Mouse (Mus musculus): ENCODE measurements around the gene Olfr1112. TPM values are rescaled to one million over a fixed set of nuclear protein-coding genes. Genes with fewer than 3 reads are reported as not detected.
"Not testable (repeated sequence)": the region's sequence is repeated elsewhere in the genome, so short reads cannot be mapped to it uniquely, and the experiment has no call there.

The Olfr1112 gene
- not detected in 2 replicates for polyA plus RNA-seq (2016; fragmentation: Nextera tagmentation; extraction: Ambion mirVana)

DNA sequence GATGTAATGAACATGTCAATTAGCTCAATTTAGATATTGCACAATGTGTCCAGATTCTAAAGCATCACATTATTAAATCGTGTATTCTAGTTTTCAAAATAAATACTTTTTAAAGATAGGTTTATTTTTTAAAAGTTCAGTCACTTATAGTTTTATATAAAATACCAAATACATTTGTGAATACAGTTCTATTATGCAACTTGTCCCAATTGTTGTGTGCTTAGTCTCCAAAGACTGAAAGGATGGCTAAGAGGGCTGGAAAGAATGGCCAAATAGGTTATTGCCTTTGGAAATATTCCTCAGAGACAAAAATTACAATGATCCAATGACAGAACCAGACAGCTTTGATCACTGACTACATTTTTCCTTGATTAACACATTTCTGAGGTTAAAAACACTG lies at the start of gene Olfr1112:
Olfr1112 (plus strand) TSS at position 301 of the 400 bp plus-strand sequence.
- no peak within 1 kb of the TSS for H3K9ac ChIP-seq
- ATAC-seq (ENCODE audit: insufficient number of reproducible peaks, low FRiP score) = no peak
- no peaks in the 10 kb centered on the region for H3K36me3 ChIP-seq
- H3K4me2 ChIP-seq = no peak within 1 kb of the TSS
- no peaks in the 10 kb centered on the region for H3K9me3 ChIP-seq (replicated peaks)
- WGBS = 74% methylated on average over 1 of the region's 1 CpGs
- H3K27ac ChIP-seq (ENCODE audit: poor library complexity, severe bottlenecking) = no peak within 1 kb of the TSS
- no peak within 1 kb of the TSS for H3K4me3 ChIP-seq
- H3K27me3 ChIP-seq (replicated peaks) = no peaks in the 10 kb centered on the region
- no peaks in the 10 kb centered on the region for H3K4me1 ChIP-seq (replicated peaks)

DNA sequence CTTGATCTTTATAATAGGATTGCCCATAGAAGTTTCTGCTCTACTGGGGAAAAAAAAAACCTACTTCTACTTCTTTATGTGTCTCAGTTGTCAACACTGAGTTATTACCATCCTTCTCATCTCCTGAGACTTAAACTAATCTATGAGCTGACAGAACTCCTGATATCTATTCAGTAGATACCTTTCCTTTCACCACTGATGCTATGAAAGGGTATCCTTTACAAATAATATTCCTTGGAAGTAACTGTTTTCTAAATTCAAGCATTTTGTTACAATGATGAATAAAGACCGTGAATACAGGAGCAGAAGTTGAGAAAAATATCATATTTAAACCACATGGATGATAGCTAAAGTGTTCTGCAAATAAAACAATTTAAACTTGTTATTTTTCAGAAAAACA lies 47.4 kb upstream of the Olfr1112 start, which contains the start of gene Olfr1110:
Olfr1110 (minus strand) TSS at position 101 of the 400 bp plus-strand sequence.
- no peaks in the 10 kb centered on the region for H3K9me3 ChIP-seq (replicated peaks)
- no peaks in the 10 kb centered on the region for H3K27me3 ChIP-seq (replicated peaks)
- H3K27ac ChIP-seq (ENCODE audit: poor library complexity, severe bottlenecking) = no peak within 1 kb of the TSS
- no peaks in the 10 kb centered on the region for H3K36me3 ChIP-seq
- 80% methylated on average over 1 of the region's 1 CpGs for WGBS
- H3K4me2 ChIP-seq = no peak within 1 kb of the TSS
- no peaks in the 10 kb centered on the region for H3K4me1 ChIP-seq (replicated peaks)
- no peak for ATAC-seq (ENCODE audit: insufficient number of reproducible peaks, low FRiP score)
- no peak within 1 kb of the TSS for H3K9ac ChIP-seq
- no peak within 1 kb of the TSS for H3K4me3 ChIP-seq

DNA sequence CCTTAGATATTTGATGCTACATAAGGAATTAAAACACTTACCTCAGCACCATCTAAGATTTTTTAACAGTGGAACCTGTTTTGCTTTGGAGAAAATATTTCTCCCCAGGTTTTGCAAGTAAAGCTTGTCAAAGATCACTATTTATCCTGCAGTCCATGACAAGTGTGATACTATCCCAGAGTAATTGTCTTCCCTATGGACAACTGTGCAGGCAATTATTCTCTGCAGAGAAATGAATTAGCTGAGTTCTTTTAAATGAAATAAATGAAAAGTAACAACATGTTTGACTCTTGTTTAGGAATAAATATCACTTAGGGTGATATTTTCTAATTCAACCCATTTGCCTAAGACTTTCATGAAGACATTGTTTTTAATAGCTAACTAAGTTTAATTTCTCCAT lies 35.1 kb upstream of the Olfr1112 start, which contains the start of gene Olfr1111:
Olfr1111 (minus strand) TSS at position 101 of the 400 bp plus-strand sequence.
- no peaks in the 10 kb centered on the region for H3K27me3 ChIP-seq (replicated peaks)
- H3K36me3 ChIP-seq = no peaks in the 10 kb centered on the region
- no peak within 1 kb of the TSS for H3K4me2 ChIP-seq
- H3K9ac ChIP-seq = no peak within 1 kb of the TSS
- ATAC-seq (ENCODE audit: insufficient number of reproducible peaks, low FRiP score) = no peak
- H3K4me1 ChIP-seq (replicated peaks) = no peaks in the 10 kb centered on the region
- no peak within 1 kb of the TSS for H3K27ac ChIP-seq (ENCODE audit: poor library complexity, severe bottlenecking)
- H3K9me3 ChIP-seq (replicated peaks) = no peaks in the 10 kb centered on the region
- no peak within 1 kb of the TSS for H3K4me3 ChIP-seq

DNA sequence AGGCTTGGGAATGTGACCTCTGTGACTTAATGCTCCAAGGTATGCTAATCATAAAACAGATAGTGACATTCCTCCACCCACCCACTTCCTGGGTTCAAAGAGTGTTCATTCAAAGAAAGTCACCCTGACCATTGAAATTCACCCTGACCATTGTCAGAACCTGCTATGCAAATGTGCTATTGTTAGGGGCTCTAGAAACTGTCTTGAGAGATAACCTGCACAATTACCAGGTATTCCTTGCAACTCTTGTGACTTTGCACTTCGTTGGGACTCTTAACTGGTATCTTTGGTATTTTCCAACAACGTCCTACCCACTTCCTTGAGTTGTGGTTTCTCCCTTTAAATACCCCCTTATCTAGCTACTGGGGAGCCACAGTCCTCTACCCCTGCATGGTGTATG lies 19.9 kb upstream of the Olfr1112 start:
- not testable (repeated sequence) for H3K4me1 ChIP-seq (replicated peaks); H3K9me3 ChIP-seq (replicated peaks); ATAC-seq (ENCODE audit: insufficient number of reproducible peaks, low FRiP score); H3K27ac ChIP-seq (ENCODE audit: poor library complexity, severe bottlenecking); H3K4me3 ChIP-seq; H3K27me3 ChIP-seq (replicated peaks); H3K4me2 ChIP-seq; H3K36me3 ChIP-seq; H3K9ac ChIP-seq
- 72% methylated on average over 2 of the region's 2 CpGs for WGBS

DNA sequence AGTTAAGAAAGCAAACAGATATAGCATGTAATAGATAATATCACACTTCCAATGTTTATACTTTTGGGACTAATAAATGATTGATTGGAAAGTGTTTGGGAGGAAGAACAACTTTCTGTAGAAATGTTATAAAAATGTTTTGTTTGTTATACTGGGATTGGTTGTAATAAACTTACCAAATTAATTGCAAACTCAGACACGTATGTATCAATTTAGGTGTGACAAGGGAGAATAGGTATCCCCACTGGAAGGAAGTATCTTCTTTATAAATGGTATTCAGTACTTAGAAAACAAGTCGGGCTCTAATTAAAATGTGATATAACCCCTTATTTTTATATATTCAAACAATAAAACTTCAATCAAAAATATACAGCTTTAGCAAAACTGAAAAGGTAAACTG lies 21.1 kb downstream of the Olfr1112 start, which contains the start of gene Olfr1113:
Olfr1113 (plus strand) TSS at position 301 of the 400 bp plus-strand sequence.
- ATAC-seq (ENCODE audit: insufficient number of reproducible peaks, low FRiP score) = no peak
- Histone ChIP-seq H3K9ac (no peak within 1 kb of the TSS), H3K27ac (ENCODE audit: poor library complexity, severe bottlenecking) (no peak within 1 kb of the TSS), H3K36me3 (no peaks in the 10 kb centered on the region), H3K4me2 (no peak within 1 kb of the TSS), H3K27me3 (replicated peaks) (no peaks in the 10 kb centered on the region), H3K4me3 (no peak within 1 kb of the TSS), H3K9me3 (replicated peaks) (no peaks in the 10 kb centered on the region), H3K4me1 (replicated peaks) (no peaks in the 10 kb centered on the region)
- WGBS = 79% methylated on average over 2 of the region's 2 CpGs

Other genes starting within 250 kb of the Olfr1112 start
- not detected in 2 replicates for gene Olfr1099, start 227.1 kb upstream of the Olfr1112 start, polyA plus RNA-seq (2016; fragmentation: Nextera tagmentation; extraction: Ambion mirVana)
- gene Olfr1100, start 207.8 kb upstream of the Olfr1112 start, polyA plus RNA-seq (2016; fragmentation: Nextera tagmentation; extraction: Ambion mirVana) = not detected in 2 replicates
- gene Olfr1101, start 196.6 kb upstream of the Olfr1112 start, polyA plus RNA-seq (2016; fragmentation: Nextera tagmentation; extraction: Ambion mirVana) = not detected in 2 replicates
- gene Olfr1102, start 189.4 kb upstream of the Olfr1112 start, polyA plus RNA-seq (2016; fragmentation: Nextera tagmentation; extraction: Ambion mirVana) = not detected in 2 replicates
- not detected in 2 replicates for gene Olfr1104, start 160.7 kb upstream of the Olfr1112 start, polyA plus RNA-seq (2016; fragmentation: Nextera tagmentation; extraction: Ambion mirVana)
- not detected in 2 replicates for gene Olfr1105, start 151.3 kb upstream of the Olfr1112 start, polyA plus RNA-seq (2016; fragmentation: Nextera tagmentation; extraction: Ambion mirVana)
- gene Olfr1106, start 135.5 kb upstream of the Olfr1112 start, polyA plus RNA-seq (2016; fragmentation: Nextera tagmentation; extraction: Ambion mirVana) = not detected in 2 replicates
- gene Olfr1107, start 112.0 kb upstream of the Olfr1112 start, polyA plus RNA-seq (2016; fragmentation: Nextera tagmentation; extraction: Ambion mirVana) = not detected in 2 replicates
- not detected in 2 replicates for gene Olfr1109, start 91.8 kb upstream of the Olfr1112 start, polyA plus RNA-seq (2016; fragmentation: Nextera tagmentation; extraction: Ambion mirVana)
- not detected in 2 replicates for gene Olfr259, start 73.2 kb upstream of the Olfr1112 start, polyA plus RNA-seq (2016; fragmentation: Nextera tagmentation; extraction: Ambion mirVana)
- gene Olfr1110, start 47.5 kb upstream of the Olfr1112 start, polyA plus RNA-seq (2016; fragmentation: Nextera tagmentation; extraction: Ambion mirVana) = not detected in 2 replicates
- not detected in 2 replicates for gene Olfr1111, start 35.2 kb upstream of the Olfr1112 start, polyA plus RNA-seq (2016; fragmentation: Nextera tagmentation; extraction: Ambion mirVana)
- not detected in 2 replicates for gene Olfr1113, start 21.2 kb downstream of the Olfr1112 start, polyA plus RNA-seq (2016; fragmentation: Nextera tagmentation; extraction: Ambion mirVana)
- not detected in 2 replicates for gene Olfr1115, start 60.2 kb downstream of the Olfr1112 start, polyA plus RNA-seq (2016; fragmentation: Nextera tagmentation; extraction: Ambion mirVana)
- not detected in 2 replicates for gene Olfr1116, start 79.7 kb downstream of the Olfr1112 start, polyA plus RNA-seq (2016; fragmentation: Nextera tagmentation; extraction: Ambion mirVana)
- not detected in 2 replicates for gene Olfr1118, start 119.8 kb downstream of the Olfr1112 start, polyA plus RNA-seq (2016; fragmentation: Nextera tagmentation; extraction: Ambion mirVana)
- gene Olfr1120, start 167.0 kb downstream of the Olfr1112 start, polyA plus RNA-seq (2016; fragmentation: Nextera tagmentation; extraction: Ambion mirVana) = not detected in 2 replicates
- not detected in 2 replicates for gene Olfr1121, start 182.1 kb downstream of the Olfr1112 start, polyA plus RNA-seq (2016; fragmentation: Nextera tagmentation; extraction: Ambion mirVana)
- gene Olfr1122, start 198.1 kb downstream of the Olfr1112 start, polyA plus RNA-seq (2016; fragmentation: Nextera tagmentation; extraction: Ambion mirVana) = not detected in 2 replicates
- gene Olfr1123, start 228.8 kb downstream of the Olfr1112 start, polyA plus RNA-seq (2016; fragmentation: Nextera tagmentation; extraction: Ambion mirVana) = not detected in 2 replicates
- gene Olfr1124, start 242.5 kb downstream of the Olfr1112 start, polyA plus RNA-seq (2016; fragmentation: Nextera tagmentation; extraction: Ambion mirVana) = not detected in 2 replicates